Mouse (Mus musculus) spleen, postnatal 14 days (tissue): ENCODE measurements around the gene Olfr222.
"Not testable (repeated sequence)": the region's sequence is repeated elsewhere in the genome, so short reads cannot be mapped to it uniquely, and the experiment has no call there.

Experiments
- DNase-seq, 2 experiments: peaks; one replicate each; pipeline ENCODE4 v3.0.0; 2021 to 2022; ENCODE audit warnings: low spot score in 2 of 2

The Olfr222 gene

DNA sequence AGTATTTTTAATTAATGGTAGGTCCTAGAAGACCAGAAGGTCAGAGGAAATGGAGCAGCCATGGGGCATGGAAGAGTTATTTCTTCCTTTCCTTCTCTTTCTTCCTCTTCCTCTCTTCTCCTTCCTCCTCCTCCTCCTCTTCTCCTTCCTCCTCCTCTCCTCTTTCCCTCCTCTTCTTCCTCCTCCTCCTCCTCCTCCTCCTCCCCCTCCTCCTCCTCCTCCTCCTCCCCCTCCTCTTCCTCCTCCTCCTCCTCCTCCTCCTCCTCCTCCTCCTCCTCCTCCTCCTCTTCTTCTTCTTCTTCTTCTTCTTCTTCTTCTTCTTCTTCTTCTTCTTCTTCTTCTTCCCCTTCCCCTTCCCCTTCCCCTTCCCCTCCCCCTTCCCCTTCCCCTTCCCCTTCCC is at the start of gene Olfr222:
Olfr222 (minus strand) TSS at position 101 of the 400 bp plus-strand sequence.
- not testable (repeated sequence) for DNase-seq

DNA sequence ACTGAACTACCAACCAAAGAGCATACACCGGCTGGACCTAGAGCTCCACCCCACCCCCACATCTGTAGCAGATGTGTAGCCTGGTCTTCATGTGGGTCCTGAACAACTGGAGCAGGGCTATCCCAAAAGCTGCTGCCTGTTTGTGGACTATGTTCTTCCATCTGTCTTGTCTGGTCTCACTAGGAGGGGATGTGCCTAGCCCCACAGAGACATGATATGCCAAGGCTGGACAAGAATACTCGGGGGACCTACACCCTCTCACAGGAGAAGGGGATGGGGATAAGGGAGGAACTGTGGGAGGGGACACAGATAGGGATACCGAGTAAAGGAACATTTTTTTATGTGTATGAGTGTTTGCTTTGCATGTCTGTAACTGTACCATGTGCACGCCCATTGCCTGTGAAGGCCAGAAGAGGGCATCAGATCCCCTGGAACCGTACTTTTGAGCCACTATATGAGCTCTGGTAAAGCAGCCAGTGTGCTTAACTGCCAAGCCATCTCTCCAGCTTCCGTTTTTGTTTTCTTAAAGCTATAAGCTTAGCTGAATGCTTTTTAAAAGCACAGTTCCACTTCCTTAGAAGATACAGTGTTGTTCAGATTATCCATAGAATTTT is 48.1 kb upstream of the Olfr222 start:
- peak in 1 of 2 experiments; percentile 26 for DNase-seq

DNA sequence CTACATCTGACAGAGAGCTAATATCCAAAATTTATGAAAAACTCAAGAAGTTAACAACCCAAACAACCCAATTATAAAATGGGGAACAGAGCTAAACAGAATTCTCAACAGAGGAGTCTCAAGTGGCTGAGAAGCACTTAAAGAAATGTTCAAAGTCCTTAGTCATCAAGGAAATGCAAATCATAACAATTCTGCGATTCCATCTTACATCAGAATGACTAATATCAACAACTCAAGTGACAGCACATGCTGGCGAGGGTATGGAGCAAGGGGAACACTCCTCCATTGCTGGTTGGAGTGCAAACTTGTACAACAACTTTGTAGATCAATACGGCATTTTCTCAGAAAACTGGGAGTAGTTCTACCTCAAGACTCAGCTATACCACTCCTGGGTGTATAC is 46.2 kb upstream of the Olfr222 start:
- no peak for DNase-seq

- not testable (repeated sequence) for DNase-seq
These were observed 41.0 kb upstream of the Olfr222 start for GRCm38 (mm10) chr11:59616986-59617385.

DNA sequence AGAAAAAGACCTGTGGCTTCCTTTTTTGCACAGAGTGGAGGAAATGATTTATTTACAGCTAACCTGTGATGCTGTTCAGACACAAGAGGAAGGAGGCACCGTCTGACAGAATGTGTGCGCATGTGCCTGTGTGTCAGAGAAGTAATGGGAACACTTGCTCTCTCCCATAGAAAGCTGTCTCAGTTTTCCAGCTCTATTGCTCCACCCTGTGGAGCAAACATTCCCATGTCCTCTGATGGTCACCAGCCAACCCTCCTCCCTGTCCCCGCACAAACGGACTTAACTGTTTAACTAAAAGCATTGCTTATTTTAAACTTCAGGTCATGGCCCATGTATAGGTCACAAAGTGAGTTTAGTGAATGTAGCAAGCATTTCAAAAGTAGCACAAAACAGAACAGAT is 38.1 kb upstream of the Olfr222 start:
- no peak for DNase-seq

- no peak for DNase-seq
These were observed 35.6 kb upstream of the Olfr222 start for GRCm38 (mm10) chr11:59611646-59612045.

GRCm38 (mm10) chr11:59602287-59602686 is 26.3 kb upstream of the Olfr222 start:
- no peak for DNase-seq

- no peak for DNase-seq
These were observed 24.8 kb upstream of the Olfr222 start for GRCm38 (mm10) chr11:59600872-59601271.

DNA sequence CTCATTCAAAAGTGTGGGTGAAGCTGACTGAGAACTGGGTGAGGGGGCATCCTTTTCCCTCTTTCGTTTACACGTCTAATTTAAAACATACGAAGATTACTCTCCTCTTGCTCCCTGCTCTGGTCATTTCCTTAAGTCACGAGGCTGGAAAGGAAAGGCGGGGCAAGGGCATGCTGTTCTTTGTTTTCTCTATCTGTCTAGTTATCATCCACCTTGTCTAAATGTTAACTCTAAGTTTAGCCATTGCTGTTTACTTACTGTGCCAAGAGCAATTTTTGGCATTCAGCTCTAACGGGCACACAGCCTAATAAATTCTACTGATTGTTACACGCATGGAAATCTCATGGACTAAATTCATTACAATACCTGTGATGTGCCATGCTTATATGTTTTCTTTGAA is 23.2 kb upstream of the Olfr222 start:
- no peak for DNase-seq

DNA sequence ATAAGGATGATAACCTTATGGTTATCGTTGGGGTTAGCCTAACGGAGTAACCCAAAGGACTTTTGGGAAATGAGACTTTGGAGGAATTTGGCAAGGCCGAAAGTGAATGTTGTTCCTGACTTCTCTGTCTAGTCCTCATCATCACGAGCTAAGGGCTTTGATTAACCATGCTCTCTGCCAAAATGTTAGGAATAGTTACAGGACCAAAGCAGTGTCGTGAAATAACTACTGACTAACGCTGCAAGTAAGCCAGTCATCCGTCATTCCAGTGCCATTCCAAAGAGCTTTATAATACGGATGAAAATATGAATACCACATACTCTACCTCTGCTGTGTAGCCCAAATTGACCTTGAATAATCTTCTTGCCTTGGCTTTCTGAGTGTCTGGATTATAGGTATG is 20.9 kb upstream of the Olfr222 start:
- DNase-seq = no peak

DNA sequence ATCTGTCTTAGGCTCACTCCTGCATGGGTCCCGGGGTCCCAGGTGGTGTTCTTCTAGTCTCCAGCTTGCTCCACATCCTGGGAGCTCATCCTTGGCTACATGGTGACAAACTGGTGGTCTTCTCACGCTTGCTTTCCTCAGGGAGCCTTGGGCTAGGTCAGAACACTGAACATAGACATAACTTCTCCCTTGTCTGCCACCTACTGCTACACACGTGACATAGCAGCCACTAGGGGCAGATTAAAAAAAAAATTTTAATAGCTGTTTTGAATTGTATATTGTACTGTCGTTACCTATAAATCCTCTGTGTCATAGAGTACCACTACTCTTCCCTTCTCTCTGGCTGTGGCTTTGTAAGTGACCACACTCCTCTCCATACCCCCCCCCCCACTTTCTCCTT is 20.1 kb upstream of the Olfr222 start:
- no peak for DNase-seq

DNA sequence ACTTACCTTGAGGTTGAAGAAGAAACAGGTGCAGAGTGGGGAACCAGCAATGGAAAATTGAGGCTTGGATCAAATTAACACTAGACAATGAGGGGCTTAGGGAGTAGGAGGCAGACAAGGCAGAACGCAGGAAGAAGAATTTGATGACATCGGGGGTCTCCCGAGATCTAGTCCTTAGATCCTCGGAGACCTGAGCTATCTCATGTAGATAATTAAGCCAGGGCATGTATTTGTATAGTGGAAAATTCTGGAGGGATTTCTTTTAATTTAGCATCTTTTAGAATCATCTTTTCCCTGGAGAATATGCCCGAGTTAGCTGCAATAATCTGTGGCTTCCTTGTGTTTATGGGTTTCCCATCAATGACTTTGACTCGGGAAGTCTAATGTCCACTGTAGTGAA is 17.2 kb upstream of the Olfr222 start, which contains the start of gene Olfr223:
Olfr223 (minus strand) TSS at position 101 of the 400 bp plus-strand sequence.
- DNase-seq = no peak

GRCm38 (mm10) chr11:59589496-59589895 is 13.5 kb upstream of the Olfr222 start:
- no peak for DNase-seq

DNA sequence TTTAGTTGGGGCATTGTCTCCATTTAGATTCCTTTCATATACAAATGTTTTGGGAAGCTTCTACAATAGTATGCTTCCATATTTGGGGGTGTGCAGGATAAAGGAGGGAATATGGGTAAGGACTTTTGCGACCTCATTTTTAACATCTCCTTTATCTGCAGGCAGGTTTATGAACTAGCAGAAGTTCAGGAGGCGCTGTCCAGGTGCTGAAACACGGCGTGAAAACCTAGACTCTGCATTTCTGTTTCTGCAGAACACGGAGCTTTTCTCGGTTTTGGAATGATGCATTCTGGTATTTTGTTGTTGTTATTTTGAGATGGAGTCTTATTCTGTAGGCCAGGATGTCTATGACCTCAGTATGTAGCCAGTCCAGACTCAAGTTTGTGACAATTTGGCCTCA is 8.5 kb upstream of the Olfr222 start:
- no peak for DNase-seq

- DNase-seq = no peak
These were observed 309 bp downstream of the Olfr222 start for GRCm38 (mm10) chr11:59575726-59576125.

DNA sequence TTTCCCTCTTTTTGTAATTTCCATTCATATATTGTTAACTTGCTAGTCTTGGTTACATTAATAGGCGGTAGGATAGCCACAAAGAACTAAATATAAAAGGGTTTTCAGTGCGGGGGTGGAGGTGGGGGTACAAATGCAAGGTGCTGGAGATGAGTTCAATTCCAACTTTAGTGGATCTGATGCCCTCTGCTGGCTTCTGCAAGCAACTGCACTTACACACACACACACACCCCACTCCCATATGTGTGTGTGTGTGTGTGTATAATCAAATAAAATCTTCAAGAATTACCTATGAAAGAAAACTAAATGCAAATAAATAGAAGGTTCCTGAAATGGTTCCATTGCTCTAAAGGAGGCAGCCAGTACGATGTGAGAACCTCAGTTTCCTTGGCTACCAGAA is 6.7 kb downstream of the Olfr222 start:
- DNase-seq = no peak

- DNase-seq = no peak
These were observed 13.2 kb downstream of the Olfr222 start for GRCm38 (mm10) chr11:59562837-59563236.

DNA sequence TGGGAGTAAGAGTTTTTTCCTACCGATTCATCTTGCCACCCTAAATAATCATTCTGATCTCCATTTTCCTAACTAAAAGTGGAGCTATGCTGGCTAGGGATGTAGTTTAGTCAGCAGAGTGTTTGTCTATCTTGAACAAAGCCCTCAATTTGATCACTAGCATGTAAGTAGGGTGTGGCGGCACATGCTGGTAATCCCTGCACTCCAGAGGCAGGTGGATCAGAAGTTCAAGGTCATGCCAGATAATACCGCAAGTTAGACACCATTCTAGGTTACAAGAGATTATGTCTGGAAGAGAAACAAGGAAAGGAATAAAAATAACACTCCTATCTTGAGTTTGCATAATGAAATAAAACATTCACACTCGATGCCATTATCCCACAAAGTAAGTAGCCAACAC is 13.7 kb downstream of the Olfr222 start:
- DNase-seq = no peak

- no peak for DNase-seq
These were observed 15.1 kb downstream of the Olfr222 start for GRCm38 (mm10) chr11:59560906-59561305.

DNA sequence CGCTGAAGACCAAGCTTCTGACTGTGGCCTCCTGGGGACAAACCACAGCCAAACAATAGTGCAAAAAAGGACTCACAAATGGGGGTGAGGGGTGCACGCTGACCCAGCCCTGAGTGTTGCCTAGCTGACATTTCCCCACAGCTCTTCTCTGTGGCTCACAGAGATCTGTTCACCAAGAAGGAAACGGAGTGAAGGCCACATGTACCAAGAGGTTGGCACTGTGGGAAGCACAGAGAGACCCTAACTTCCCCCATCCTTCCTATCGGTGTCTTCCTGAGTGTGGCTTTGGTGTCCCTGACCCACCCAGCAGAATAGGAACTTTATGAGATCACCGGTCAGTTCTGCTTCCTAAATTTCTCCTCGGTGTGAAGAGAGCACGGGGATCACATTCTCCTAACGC is 21.5 kb downstream of the Olfr222 start:
- no peak for DNase-seq

DNA sequence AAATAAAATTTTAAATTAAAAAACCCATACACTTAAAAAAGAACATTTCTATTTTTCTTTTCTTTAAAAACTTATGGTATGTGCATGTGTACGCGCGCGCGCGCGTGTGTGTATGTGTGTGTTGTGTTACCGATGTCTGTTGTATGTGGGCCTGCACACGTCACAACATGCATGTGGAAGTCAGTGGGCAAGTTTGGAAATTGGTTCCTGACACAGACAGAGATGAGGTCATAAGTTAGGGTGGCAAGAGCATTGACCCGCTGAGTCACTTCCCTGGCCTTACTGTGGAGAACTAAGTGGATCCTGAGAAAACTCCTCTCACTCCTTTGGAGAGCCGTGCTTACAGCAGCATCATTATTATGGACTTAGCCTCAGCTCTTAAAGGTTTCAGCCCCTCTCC is 21.9 kb downstream of the Olfr222 start:
- DNase-seq = no peak

DNA sequence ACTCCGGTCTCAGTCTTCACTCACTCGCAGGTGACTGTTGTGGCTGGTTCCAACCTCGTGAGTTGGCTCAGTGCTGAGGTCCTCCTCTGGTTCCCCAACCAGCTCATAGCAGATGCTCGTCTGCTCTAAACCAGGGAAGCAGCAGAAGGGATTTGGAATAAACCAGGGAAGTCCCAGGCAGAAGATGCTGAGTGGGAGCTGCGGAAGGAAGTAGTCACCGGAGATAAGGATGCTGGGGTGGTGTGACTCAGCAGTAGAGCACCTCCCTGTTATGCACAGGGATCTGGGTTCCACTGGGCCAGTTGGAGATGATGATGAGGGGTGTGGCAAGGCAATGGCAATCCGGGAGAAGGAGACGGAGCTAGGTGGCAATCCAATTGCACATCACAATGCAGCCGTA is 32.0 kb downstream of the Olfr222 start:
- no peak for DNase-seq

GRCm38 (mm10) chr11:59543376-59543775 is 32.7 kb downstream of the Olfr222 start:
- no peak for DNase-seq

DNA sequence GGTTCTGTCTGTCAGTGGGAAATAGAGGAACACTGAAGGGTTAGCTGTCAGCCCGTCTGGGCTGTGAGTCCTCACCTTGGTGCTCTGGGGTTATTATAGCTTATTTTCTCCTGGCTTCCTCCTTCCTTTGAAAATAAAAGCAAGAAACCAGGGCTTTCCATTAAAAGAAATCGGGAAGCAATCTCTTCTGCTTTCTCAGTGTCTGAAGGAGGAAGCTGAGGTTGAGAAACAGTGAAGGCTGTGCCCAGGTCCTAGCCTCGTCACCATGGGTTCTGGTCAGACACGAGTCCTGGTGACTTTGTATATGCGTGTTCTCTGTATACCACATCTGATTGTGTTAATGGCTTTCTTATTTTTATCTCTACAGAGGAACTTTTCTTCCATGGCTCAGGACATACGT is 33.6 kb downstream of the Olfr222 start:
- no peak for DNase-seq
